Mouse (Mus musculus) CD4-positive helper T cell, adult 2 months (primary cell): Measurements from ENCODE around the gene Aff4.

ENCODE experiments used
- DNase-seq: peaks from one replicate; pipeline ENCODE4 v3.0.0-alpha.2; 2012; ENCODE audit warnings: low read depth, missing footprints, low spot score

The Aff4 gene

DNA sequence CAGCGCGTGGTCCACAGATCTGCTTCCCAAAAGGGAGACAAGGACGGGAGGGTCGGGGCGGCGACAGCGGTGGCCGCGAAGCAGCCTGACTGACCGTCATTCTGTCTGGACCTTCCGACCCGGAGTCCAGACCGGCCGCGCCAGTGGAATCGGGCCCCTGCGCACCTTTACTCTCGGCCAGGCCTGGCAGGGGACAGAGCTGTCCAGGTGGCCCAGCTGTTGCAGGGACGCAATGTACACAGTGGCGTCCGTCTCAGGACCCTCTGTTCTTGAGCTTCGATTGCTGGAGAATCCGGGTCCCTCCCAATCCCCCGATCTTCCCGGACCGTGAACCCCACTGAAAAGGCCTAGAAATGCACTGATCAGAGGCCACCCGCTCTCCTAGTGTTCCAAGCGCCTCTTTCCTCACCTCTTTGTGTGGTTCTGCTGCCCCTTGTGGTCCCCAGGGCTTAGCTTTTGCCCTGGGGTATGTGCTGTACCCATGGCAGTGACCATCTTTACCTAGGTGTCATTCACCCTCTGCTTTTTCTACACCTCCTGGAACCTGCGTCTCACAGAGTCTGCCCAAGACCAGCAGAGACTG, 106.8 kb downstream of the Aff4 start:
- no peak for DNase-seq

- no peak for DNase-seq
Measured at GRCm38 (mm10) chr11:53458996-53459395, 108.4 kb downstream of the Aff4 start.

- DNase-seq = no peak
Measured at GRCm38 (mm10) chr11:53460192-53460591, 109.6 kb downstream of the Aff4 start.

- no peak for DNase-seq
Measured at GRCm38 (mm10) chr11:53461727-53462126, 111.1 kb downstream of the Aff4 start.

DNA sequence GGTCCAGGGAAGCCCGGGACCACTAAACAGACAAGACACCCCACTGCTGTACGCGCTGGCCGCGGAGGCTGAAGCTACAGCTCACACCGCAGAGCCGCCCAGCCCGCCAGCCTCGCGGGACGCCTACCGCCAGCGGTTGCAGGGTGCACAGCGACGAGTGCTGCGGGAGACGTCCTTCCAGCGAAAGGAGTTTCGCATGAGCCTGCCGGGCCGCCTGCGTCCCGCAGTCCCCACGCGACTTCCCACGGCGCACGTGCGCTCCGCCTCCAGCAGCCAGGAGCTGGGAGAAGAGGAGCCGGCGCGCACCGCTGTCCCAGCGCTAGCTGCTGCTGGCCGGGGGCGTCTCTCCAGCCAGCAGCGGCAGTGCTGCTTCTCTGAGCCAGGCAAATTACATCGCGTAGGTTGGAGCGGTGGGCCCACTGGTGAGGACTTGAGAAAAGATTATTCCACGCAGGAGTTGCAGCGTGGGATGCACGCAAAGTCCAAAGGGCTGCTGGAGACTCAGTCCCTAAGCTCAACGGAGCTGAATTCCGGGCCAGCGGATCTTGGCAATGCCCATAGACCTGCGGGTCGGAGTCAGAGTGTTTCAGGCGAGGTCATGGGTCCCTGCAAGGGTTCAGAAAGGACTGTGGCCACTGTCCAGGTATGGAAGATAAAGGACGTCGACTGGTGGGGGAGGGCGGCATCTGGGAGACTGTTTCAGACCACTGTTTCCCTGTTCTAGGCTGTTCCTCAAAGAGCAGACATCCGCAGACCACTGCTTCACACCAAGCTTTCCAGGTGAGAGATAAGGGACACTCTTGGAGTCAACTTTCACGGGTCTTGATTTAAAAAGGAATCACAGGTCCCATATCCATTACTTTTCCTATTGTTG, 113.2 kb downstream of the Aff4 start:
- DNase-seq = no peak

DNA sequence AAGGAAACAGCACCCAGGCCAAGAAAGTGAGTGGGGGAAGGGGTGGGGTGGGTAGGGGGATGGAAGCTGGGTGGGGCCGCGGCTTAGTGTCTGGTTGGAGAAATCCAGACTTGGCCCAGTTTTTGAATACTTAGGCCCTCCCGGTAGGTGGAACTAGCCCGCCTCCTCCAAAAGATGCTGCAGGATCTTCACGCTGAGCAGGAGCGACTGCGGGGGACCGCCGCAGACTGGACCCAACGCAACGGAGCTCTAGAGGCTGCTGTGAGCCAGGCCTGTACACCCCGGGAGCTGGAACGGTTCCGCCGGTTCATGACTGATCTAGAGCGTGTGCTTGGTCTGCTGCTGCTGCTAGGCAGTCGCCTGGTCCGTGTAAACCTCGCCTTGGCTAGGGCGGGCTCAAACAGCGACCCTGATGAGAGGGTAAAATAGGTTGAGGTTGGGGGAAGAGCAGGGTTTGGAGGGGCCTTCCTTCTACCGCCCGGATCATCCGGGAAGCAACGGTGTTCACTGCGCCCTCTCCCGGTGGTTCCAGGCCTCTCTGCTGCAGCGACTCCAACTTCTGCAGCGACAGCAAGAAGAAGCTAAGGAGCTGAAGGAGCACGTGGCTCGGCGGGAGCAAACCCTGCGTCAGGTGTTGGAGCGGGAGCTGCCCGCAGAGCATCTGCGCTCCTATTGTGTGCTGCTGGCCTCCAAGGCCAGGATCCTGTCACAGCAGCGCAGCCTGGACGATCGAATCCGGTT, 115.8 kb downstream of the Aff4 start:
- DNase-seq = peak; percentile 41

DNA sequence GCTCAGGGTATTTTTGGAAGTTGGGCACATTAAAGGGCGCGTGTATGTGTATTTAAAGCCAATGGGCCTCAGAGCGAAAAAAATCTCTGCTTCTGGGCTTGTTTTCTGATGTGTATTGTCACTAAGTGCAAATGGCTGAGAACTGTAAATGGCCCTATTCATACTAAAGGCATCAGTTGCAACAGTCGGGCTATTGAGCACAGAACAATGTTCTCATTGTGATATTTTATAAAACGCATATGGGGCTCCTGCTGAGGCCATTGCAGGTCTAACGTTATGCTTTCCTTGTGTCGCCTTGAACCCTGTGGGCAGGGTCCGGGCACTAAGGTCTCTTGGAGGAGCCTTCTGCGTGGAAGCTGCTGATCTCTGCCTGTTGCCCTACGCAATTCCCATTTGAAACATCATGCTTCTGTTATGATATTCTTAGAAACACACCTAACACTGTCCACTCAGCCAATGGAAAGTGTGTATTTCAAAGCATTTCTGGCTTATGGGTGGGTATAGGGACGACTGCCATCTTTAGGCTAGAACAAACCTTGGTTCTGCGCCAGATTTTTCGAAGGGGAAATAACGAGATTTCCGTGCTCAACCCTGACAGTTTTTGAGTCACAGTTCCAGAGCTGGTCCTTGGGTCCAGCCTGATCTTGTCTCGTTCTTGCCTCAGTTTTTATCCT, 118.8 kb downstream of the Aff4 start:
- DNase-seq = no peak

DNA sequence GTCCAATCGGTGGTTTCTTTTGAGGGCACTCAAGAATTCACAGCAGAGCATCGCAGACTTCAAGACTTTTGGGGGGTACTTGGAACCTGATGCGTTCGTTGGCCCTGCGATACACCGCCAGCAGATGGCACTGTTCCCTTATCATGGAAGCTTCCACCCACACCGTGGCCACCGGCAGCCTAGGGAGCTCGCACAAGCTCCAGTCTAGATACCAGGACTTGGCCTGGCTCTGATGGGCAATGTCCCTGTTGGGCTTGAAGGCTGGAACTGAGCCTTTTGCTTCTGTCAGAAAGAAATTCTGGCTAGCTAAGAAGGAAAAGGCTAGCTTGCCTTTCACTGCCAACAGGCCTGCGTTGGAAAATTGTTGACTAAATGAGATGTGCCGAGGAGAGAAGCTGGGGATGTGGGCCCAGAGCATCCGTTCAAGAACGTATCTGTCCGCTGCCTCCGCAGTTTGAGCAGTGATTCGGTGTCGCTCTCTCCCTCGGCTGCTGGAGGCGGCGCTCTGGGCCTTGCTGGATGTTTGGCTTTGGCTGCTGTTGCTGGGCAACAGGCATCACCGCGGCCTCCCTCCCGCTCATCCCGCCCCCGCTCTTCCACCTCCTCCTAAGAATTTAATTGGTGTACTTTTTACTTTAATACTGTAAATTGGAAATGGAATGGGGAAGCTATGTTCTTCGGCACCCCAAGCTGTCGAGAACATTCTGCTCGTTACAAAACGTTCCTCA, 119.5 kb downstream of the Aff4 start, which contains the start of gene Gm9837:
TSS of gene Gm9837 (minus strand) at position 512 of the 728 bp plus-strand sequence.
- peak; percentile 83 for DNase-seq
